In the genomic region with DNA sequence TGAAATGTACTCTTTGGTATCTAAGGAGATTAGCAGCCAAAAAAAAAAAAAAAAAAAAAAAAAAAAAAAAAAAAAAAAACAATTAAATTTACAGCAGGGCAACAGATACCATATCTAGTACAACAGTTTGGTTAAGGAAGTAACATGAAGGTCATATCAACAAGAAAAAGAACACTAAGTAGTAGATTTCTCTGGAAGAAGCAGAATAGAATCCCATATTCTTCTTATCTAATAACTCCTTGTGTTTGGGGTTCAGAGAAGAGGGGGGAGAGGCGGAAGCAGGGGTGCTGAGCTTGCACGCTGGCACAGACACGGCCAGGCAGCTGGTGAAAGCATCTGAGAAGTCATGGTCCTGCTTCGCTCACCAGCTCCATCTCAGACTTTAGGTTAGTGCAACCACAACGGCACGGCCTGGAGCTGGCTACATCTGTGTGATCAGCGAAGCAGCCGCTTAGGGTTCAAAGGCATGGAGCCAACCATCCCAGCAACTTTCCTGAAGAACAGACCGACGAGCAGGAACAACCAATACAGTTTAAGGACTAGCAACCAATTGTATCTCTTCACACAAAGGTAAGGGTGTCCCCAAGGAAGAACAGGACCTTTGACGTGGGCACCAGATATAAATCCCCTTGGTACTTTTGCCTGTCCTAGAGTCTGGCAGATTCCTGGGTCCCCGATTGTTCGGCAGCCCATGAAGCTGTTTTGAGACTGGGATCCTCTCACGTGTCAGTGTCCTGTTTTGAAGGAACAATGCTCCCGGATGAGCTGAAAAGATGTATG, we compare ENCODE assay signal across 17 mouse cellular contexts. TPM values are rescaled to one million over a fixed set of nuclear protein-coding genes. Genes with fewer than 3 reads are reported as not detected.
DNase-seq lines count a peak whose midpoint lies in the region; ATAC-seq and TF ChIP-seq lines count a peak whose summit lies in the region.
"Had no signal": no experiment of that assay in that cellular context is flagged by ENCODE, and none has a peak within 500 bp of the region (broad histone marks: within the 10 kb centered on the region; RNA-seq: fewer than 3 reads in every experiment).

TSS of gene A930009A15Rik (plus strand) at position 275 of the 780 bp plus-strand sequence.

- TF ChIP-seq CTCF in forebrain, postnatal 0 days (IDR thresholded peaks at IDR 0.05; ENCODE audit: low read depth): no peak

- H3K9ac ChIP-seq in forebrain, embryonic 12.5 days: no peak within 1 kb of the TSS
- H3K9ac ChIP-seq in forebrain, postnatal 0 days: no peak within 1 kb of the TSS
- no peak within 1 kb of the TSS for H3K9ac ChIP-seq in hindbrain, embryonic 14.5 days
- H3K9ac ChIP-seq in neural tube, embryonic 13.5 days: no peak within 1 kb of the TSS
- H3K9ac ChIP-seq in heart, embryonic 12.5 days: no peak within 1 kb of the TSS
- H3K9ac ChIP-seq: liver, embryonic 15.5 days had no signal

- no peak within 1 kb of the TSS for H3K4me2 ChIP-seq in forebrain, embryonic 12.5 days
- no peak within 1 kb of the TSS for H3K4me2 ChIP-seq in forebrain, postnatal 0 days (ENCODE audit: low read depth)
- H3K4me2 ChIP-seq in hindbrain, embryonic 14.5 days (replicated peaks): peak within 1 kb of the TSS; percentile 22
- H3K4me2 ChIP-seq in neural tube, embryonic 13.5 days: peak within 1 kb of the TSS; percentile 29
- no peak within 1 kb of the TSS for H3K4me2 ChIP-seq in heart, embryonic 12.5 days
- H3K4me2 ChIP-seq: liver, embryonic 15.5 days had no signal

- H3K27me3 ChIP-seq in forebrain, embryonic 12.5 days: peaks cover 69% of the 10 kb centered on the region
- peaks cover 10% of the 10 kb centered on the region; the same call in 1 of the 2 replicates for H3K27me3 ChIP-seq in forebrain, postnatal 0 days (ENCODE audit: insufficient read depth, low read length)
- no peaks in the 10 kb centered on the region for H3K27me3 ChIP-seq in hindbrain, embryonic 14.5 days (ENCODE audit: control insufficient read depth, insufficient read depth, low read length)
- peaks cover 3% of the 10 kb centered on the region; the same call in 1 of the 2 replicates for H3K27me3 ChIP-seq in neural tube, embryonic 13.5 days
- no peaks in the 10 kb centered on the region for H3K27me3 ChIP-seq in heart, embryonic 12.5 days (replicated peaks)
- H3K27me3 ChIP-seq: liver, embryonic 15.5 days had no signal

- H3K27ac ChIP-seq in forebrain, embryonic 12.5 days: no peak within 1 kb of the TSS
- H3K27ac ChIP-seq in forebrain, postnatal 0 days (ENCODE audit: low read depth, low read length): no peak within 1 kb of the TSS
- peak within 1 kb of the TSS; percentile 26 for H3K27ac ChIP-seq in hindbrain, embryonic 14.5 days
- peak within 1 kb of the TSS; percentile 71 for H3K27ac ChIP-seq in neural tube, embryonic 13.5 days (replicated peaks)
- H3K27ac ChIP-seq in heart, embryonic 12.5 days (ENCODE audit: poor library complexity, severe bottlenecking): no peak within 1 kb of the TSS
- H3K27ac ChIP-seq: heart, embryonic 10.5 days; limb, embryonic 10.5 days; liver, embryonic 15.5 days had no signal

- H3K36me3 ChIP-seq in forebrain, embryonic 12.5 days (replicated peaks): no peaks in the 10 kb centered on the region
- no peaks in the 10 kb centered on the region for H3K36me3 ChIP-seq in forebrain, postnatal 0 days (ENCODE audit: insufficient read depth)
- H3K36me3 ChIP-seq in hindbrain, embryonic 14.5 days (replicated peaks; ENCODE audit: control insufficient read depth, insufficient read depth): no peaks in the 10 kb centered on the region
- no peaks in the 10 kb centered on the region for H3K36me3 ChIP-seq in neural tube, embryonic 13.5 days
- no peaks in the 10 kb centered on the region for H3K36me3 ChIP-seq in heart, embryonic 12.5 days
- H3K36me3 ChIP-seq: heart, embryonic 10.5 days; limb, embryonic 10.5 days; liver, embryonic 15.5 days had no signal

- no peaks in the 10 kb centered on the region for H3K9me3 ChIP-seq in forebrain, embryonic 12.5 days
- no peaks in the 10 kb centered on the region for H3K9me3 ChIP-seq in forebrain, postnatal 0 days (ENCODE audit: low read length)
- no peaks in the 10 kb centered on the region for H3K9me3 ChIP-seq in hindbrain, embryonic 14.5 days (ENCODE audit: control insufficient read depth, low read length)
- H3K9me3 ChIP-seq in neural tube, embryonic 13.5 days: peaks cover 10% of the 10 kb centered on the region; the same call in 1 of the 2 replicates
- H3K9me3 ChIP-seq in heart, embryonic 12.5 days (replicated peaks): 0 out of 2 replicates have a peak, but pooled peaks cover 2% of the 10 kb centered on the region
- H3K9me3 ChIP-seq: heart, embryonic 10.5 days; limb, embryonic 10.5 days; liver, embryonic 15.5 days had no signal

- no peak for DNase-seq in forebrain, postnatal 0 days
- DNase-seq in MEL-GATA-1-ER (ENCODE audit: extremely low read depth, low read depth): peak; percentile 57
- DNase-seq in hindbrain, embryonic 14.5 days (ENCODE audit: low spot score): no peak
- no peak for DNase-seq in right cerebral cortex, postnatal 36 days (ENCODE audit: low spot score in 2 of 2)
- DNase-seq in T-cell, adult 2 months (ENCODE audit: low spot score): no peak
- DNase-seq: B cell, adult 2 months; cerebellum, postnatal 25 days; kidney, adult 8-10 months; right cerebral cortex, adult 18-20 months had no signal

- ATAC-seq in forebrain, embryonic 12.5 days (ENCODE audit: low FRiP score): peak; percentile 25; the same call in 1 of the 2 replicates
- no peak for ATAC-seq in forebrain, postnatal 0 days
- no peak for ATAC-seq in hindbrain, embryonic 14.5 days (ENCODE audit: low FRiP score)
- ATAC-seq in neural tube, embryonic 13.5 days (ENCODE audit: low read depth): 0 out of 2 replicates have a peak, but pooled peaks have one; percentile 48
- ATAC-seq in heart, embryonic 12.5 days (ENCODE audit: insufficient number of reproducible peaks, low FRiP score): no peak

- WGBS in forebrain, embryonic 12.5 days: 49% methylated on average over 15 of the region's 15 CpGs
- 45% methylated on average over 15 of the region's 15 CpGs for WGBS in forebrain, postnatal 0 days
- WGBS in hindbrain, embryonic 14.5 days: 46% methylated on average over 15 of the region's 15 CpGs
- WGBS in neural tube, embryonic 13.5 days: 43% methylated on average over 15 of the region's 15 CpGs
- WGBS in heart, embryonic 12.5 days: 74% methylated on average over 15 of the region's 15 CpGs

- peaks cover 22% of the 10 kb centered on the region for H3K4me1 ChIP-seq in forebrain, embryonic 12.5 days
- H3K4me1 ChIP-seq in forebrain, postnatal 0 days (ENCODE audit: insufficient read depth): no peaks in the 10 kb centered on the region
- peaks cover 4% of the 10 kb centered on the region; the same call in 1 of the 2 replicates for H3K4me1 ChIP-seq in hindbrain, embryonic 14.5 days (replicated peaks; ENCODE audit: control insufficient read depth, insufficient read depth, low read length)
- peaks cover 25% of the 10 kb centered on the region for H3K4me1 ChIP-seq in neural tube, embryonic 13.5 days (replicated peaks)
- no peaks in the 10 kb centered on the region for H3K4me1 ChIP-seq in heart, embryonic 12.5 days (replicated peaks)
- H3K4me1 ChIP-seq: heart, embryonic 10.5 days; limb, embryonic 10.5 days; liver, embryonic 15.5 days had no signal

- no peak within 1 kb of the TSS for H3K4me3 ChIP-seq in forebrain, embryonic 12.5 days (replicated peaks)
- H3K4me3 ChIP-seq in forebrain, postnatal 0 days (ENCODE audit: low read depth, low read length): no peak within 1 kb of the TSS
- H3K4me3 ChIP-seq in hindbrain, embryonic 14.5 days (replicated peaks; ENCODE audit: low read length): no peak within 1 kb of the TSS
- H3K4me3 ChIP-seq in neural tube, embryonic 13.5 days: no peak within 1 kb of the TSS
- no peak within 1 kb of the TSS for H3K4me3 ChIP-seq in heart, embryonic 12.5 days
- H3K4me3 ChIP-seq: heart, embryonic 10.5 days; limb, embryonic 10.5 days; liver, embryonic 15.5 days; myocyte had no signal

RNA-seq across cellular contexts. Expression of gene A930009A15Rik, which starts in this region (rescaled TPM):
- not detected in 2 replicates for polyA plus RNA-seq in forebrain, embryonic 12.5 days (2016; fragmentation: Nextera tagmentation; extraction: Ambion mirVana)
- total RNA-seq in forebrain, postnatal 0 days (2014; rRNA removed): not detected in 2 replicates
- 0.57 and 1.1 TPM in 2 replicates for polyA plus RNA-seq in forebrain, postnatal 0 days (2015; fragmentation: Nextera tagmentation; extraction: Ambion mirVana)
- polyA plus RNA-seq in hindbrain, embryonic 14.5 days (2014; fragmentation: Nextera tagmentation; extraction: Ambion mirVana): 0.39 and 0.42 TPM in 2 replicates
- 0.61 and 0.66 TPM in 2 replicates for polyA plus RNA-seq in neural tube, embryonic 13.5 days (2015; fragmentation: Nextera tagmentation; extraction: Ambion mirVana)
- polyA plus RNA-seq in heart, embryonic 12.5 days (2016; fragmentation: Nextera tagmentation; extraction: Ambion mirVana): not detected in 2 replicates
- total RNA-seq: hematopoietic stem cell, adult 5-6 weeks had no signal
- polyA plus RNA-seq: heart, embryonic 10.5 days; limb, embryonic 10.5 days; liver, embryonic 15.5 days; myocyte had no signal

Comparison
In these comparisons a context has a peak if more than half of its experiments do, and no peak if none do; other contexts are left out.
1. Peak in ATAC-seq in forebrain, embryonic 12.5 days; RNA of the gene not detected or under 1 TPM.
2. Peak in ATAC-seq, H3K27ac ChIP-seq and H3K4me2 ChIP-seq in neural tube, embryonic 13.5 days; RNA of the gene not detected or under 1 TPM.